Mouse (Mus musculus): ENCODE data around the gene B4galt7. TPM values are rescaled to one million over a fixed set of nuclear protein-coding genes. Genes with fewer than 3 reads are reported as not detected.
"Not testable (repeated sequence)": the region's sequence is repeated elsewhere in the genome, so short reads cannot be mapped to it uniquely, and the experiment has no call there.

The B4galt7 gene
- 10 to 100 TPM; 12.2 to 12.5 TPM for total RNA-seq (2021)

- peak; percentile 92 for DNase-seq
Measured at GRCm38 (mm10) chr13:55599566-55600540, at the start of gene B4galt7. TSS of gene B4galt7 (plus strand) at chr13:55599896.

- DNase-seq: no peak
Measured at GRCm38 (mm10) chr13:55555921-55556320, 43.8 kb upstream of the B4galt7 start.

GRCm38 (mm10) chr13:55557499-55557898, 42.2 kb upstream of the B4galt7 start:
- DNase-seq: no peak

- DNase-seq: no peak
Measured at GRCm38 (mm10) chr13:55563266-55563879, 36.3 kb upstream of the B4galt7 start.

- DNase-seq: no peak
Measured at GRCm38 (mm10) chr13:55567001-55567400, 32.7 kb upstream of the B4galt7 start.

- no peak for DNase-seq
Measured at GRCm38 (mm10) chr13:55567949-55568348, 31.7 kb upstream of the B4galt7 start.

- not testable (repeated sequence) for DNase-seq
Measured at GRCm38 (mm10) chr13:55568524-55568923, 31.2 kb upstream of the B4galt7 start.

- DNase-seq: peak; percentile 18
Measured at GRCm38 (mm10) chr13:55569726-55570285, 29.9 kb upstream of the B4galt7 start.

- peak; percentile 52 for DNase-seq
Measured at GRCm38 (mm10) chr13:55570286-55570973, 29.3 kb upstream of the B4galt7 start.

- DNase-seq: peak; percentile 97
Measured at GRCm38 (mm10) chr13:55571027-55571751, 28.5 kb upstream of the B4galt7 start, which contains the start of gene Fam193b. TSS of gene Fam193b (minus strand) at chr13:55571120.

GRCm38 (mm10) chr13:55571977-55572376, 27.7 kb upstream of the B4galt7 start:
- DNase-seq: no peak

GRCm38 (mm10) chr13:55573432-55573831, 26.3 kb upstream of the B4galt7 start, which contains the start of gene Tmed9:
TSS of gene Tmed9 (plus strand) at chr13:55573732.
- DNase-seq: no peak

- no peak for DNase-seq
Measured at GRCm38 (mm10) chr13:55574321-55574720, 25.4 kb upstream of the B4galt7 start.

- DNase-seq: no peak
Measured at GRCm38 (mm10) chr13:55575932-55576331, 23.8 kb upstream of the B4galt7 start.

- DNase-seq: not testable (repeated sequence)
Measured at GRCm38 (mm10) chr13:55576872-55577271, 22.8 kb upstream of the B4galt7 start.

GRCm38 (mm10) chr13:55578086-55578485, 21.6 kb upstream of the B4galt7 start:
- DNase-seq: no peak

- no peak for DNase-seq
Measured at GRCm38 (mm10) chr13:55591961-55592490, 7.7 kb upstream of the B4galt7 start.

GRCm38 (mm10) chr13:55592512-55593253, 7.0 kb upstream of the B4galt7 start:
- peak; percentile 97 for DNase-seq

GRCm38 (mm10) chr13:55593254-55593747, 6.4 kb upstream of the B4galt7 start:
- no peak for DNase-seq

GRCm38 (mm10) chr13:55595375-55595774, 4.3 kb upstream of the B4galt7 start:
- DNase-seq: no peak

Data from heart, postnatal 4 days (tissue).